Mouse (Mus musculus) erythroblast, embryonic 14.5 days (primary cell): ENCODE data around the gene St6galnac1. TPM values are rescaled to one million over a fixed set of nuclear protein-coding genes. Genes with fewer than 3 reads are reported as not detected.

Experiments used
- H3K27me3 ChIP-seq: 2 replicates; pipeline ENCODE4 v1.6.1; 2012; ENCODE audit warnings: inconsistent platforms; ENCODE audit not compliant: control insufficient read depth
- H3K36me3 ChIP-seq: 2 replicates; pipeline ENCODE4 v1.6.1; 2012; ENCODE audit warnings: mild to moderate bottlenecking, inconsistent platforms; ENCODE audit not compliant: control insufficient read depth
- H3K4me1 ChIP-seq: 2 replicates; pipeline ENCODE4 v1.6.1; 2012; ENCODE audit warnings: inconsistent platforms; ENCODE audit not compliant: control insufficient read depth
- H3K4me3 ChIP-seq: replicated peaks from 2 replicates; pipeline ENCODE3; 2012; ENCODE audit warnings: moderate library complexity, mild to moderate bottlenecking, inconsistent platforms
- H3K9me3 ChIP-seq: 2 replicates; pipeline ENCODE4 v1.6.1; 2012; ENCODE audit warnings: low read length, inconsistent platforms, mixed read lengths; ENCODE audit not compliant: control insufficient read depth
- GATA1 ChIP-seq: IDR thresholded peaks from 2 replicates; pipeline ENCODE4 v1.6.1; 2012; ENCODE audit warnings: low read length, inconsistent platforms, mixed read lengths
- TAL1 ChIP-seq: IDR thresholded peaks from 3 replicates; pipeline ENCODE4 v1.6.1; 2012; ENCODE audit warnings: low read length, inconsistent platforms, mixed read lengths
- polyA plus RNA-seq: library from polyadenylated mRNA; stranded (reverse); fragments of >175 nt; gene quantifications from 2 replicates; pipeline ENCODE4 v1.2.3, GENCODE M21; 2012

St6galnac1 gene
- polyA plus RNA-seq, 1 experiment = not detected

GRCm38 (mm10) chr11:116720319-116720865, 54.9 kb downstream of the St6galnac1 start:
- TF ChIP-seq TAL1 (no peak), GATA1 (no peak)
- Histone ChIP-seq H3K9me3 (peaks cover 3% of the 10 kb centered on the region; the same call in 1 of the 2 replicates), H3K4me3 (no peak overlapping the region), H3K27me3 (peaks cover 7% of the 10 kb centered on the region), H3K4me1 (no peaks in the 10 kb centered on the region; the same call in 1 of the 2 replicates), H3K36me3 (no peaks in the 10 kb centered on the region)

Other genes starting within 250 kb of the St6galnac1 start
- gene Sphk1, start 244.6 kb downstream of the St6galnac1 start, polyA plus RNA-seq = 13.6 and 14.3 TPM in 2 replicates
- 71.6 and 80.5 TPM in 2 replicates for gene Ube2o, start 194.1 kb downstream of the St6galnac1 start, polyA plus RNA-seq
- gene Aanat, start 189.1 kb downstream of the St6galnac1 start, polyA plus RNA-seq = not detected in 2 replicates
- 1.6 and 1.8 TPM in 2 replicates for gene Rhbdf2, start 148.5 kb downstream of the St6galnac1 start, polyA plus RNA-seq
- not detected in 2 replicates for gene Prcd, start 122.0 kb downstream of the St6galnac1 start, polyA plus RNA-seq
- gene Cygb, start 121.2 kb downstream of the St6galnac1 start, polyA plus RNA-seq = 0.02 TPM in 1 of 2 replicates, not detected in the other
- gene Mxra7, start 52.5 kb upstream of the St6galnac1 start, polyA plus RNA-seq = 0.03 and 0.05 TPM in 2 replicates
- gene Mettl23, start 67.8 kb upstream of the St6galnac1 start, polyA plus RNA-seq = 3.4 and 3.5 TPM in 2 replicates
- gene Jmjd6, start 67.9 kb upstream of the St6galnac1 start, polyA plus RNA-seq = 3.6 and 5.9 TPM in 2 replicates
- gene Mfsd11, start 76.9 kb upstream of the St6galnac1 start, polyA plus RNA-seq = 0.91 and 1.2 TPM in 2 replicates
- 109 and 111 TPM in 2 replicates for gene Srsf2, start 77.6 kb upstream of the St6galnac1 start, polyA plus RNA-seq
- gene Mgat5b, start 143.4 kb upstream of the St6galnac1 start, polyA plus RNA-seq = 0.02 TPM in 1 of 2 replicates, not detected in the other